Mouse (Mus musculus) embryo, embryonic 10.5 days (tissue): ENCODE results near the gene Fzd5.

Experiments
- DNase-seq: peaks from one replicate; pipeline ENCODE4 v3.0.0-alpha.2; 2015; ENCODE audit warnings: low spot score

The Fzd5 gene

DNA sequence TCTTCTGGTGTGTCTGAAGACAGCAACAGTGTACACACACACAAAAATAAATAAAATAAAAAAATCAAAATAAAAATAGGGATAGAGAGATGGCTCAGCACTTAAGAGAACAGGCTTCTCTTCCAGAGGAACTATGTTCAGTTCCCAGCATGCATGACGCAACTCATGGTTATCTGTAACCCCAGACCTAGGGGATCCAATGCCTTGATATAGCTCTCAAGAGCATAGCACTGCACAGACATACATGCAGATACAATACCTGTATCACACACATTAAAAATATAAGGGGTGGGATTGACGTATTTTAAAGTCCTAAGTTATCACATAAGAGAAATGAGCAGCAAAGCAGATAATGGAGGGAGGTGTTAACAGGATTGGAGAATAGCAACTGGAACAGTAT lies 53.1 kb downstream of the Fzd5 start:
- no peak for DNase-seq

DNA sequence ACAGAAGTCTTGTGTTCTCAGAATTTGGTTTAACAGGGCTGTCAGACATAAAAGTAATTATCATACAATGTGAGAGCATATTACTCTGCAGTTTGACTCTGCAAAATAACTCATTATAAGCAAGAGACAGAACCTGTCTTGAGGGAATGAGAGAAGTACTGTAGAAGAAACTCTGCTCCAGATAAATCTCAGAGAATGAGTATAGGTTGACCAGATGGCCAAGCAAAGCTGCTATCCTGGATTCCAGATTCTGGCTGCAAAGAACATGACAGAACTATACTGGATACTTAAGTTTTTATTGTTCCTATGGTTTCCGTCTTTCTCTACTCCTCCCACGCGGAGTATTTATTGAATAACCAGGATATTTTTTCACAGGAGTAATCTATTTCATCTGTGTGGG lies 54.5 kb downstream of the Fzd5 start:
- DNase-seq: no peak

DNA sequence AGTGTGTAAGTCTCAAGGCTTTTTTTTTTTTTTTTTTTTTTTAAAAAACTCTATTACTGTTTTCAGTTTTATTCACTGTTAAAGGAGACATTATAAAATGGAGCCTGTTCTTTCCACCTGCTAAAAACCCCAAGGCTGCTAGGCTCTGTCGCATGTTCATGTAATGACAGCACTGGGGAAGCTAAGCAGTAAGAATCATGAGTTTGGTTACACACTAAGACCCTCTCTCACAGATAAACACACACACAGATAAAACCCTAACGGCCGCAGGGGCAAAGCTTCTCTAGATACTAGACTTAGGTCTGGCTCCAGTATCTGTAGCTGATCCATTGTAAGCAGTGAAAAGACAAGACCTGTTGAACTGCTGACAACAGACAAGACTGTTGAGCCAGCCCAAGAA lies 56.1 kb downstream of the Fzd5 start:
- DNase-seq: no peak
